Mouse (Mus musculus) ES-E14 (cell line): ENCODE measurements around the gene Zfp36l3. TPM values are rescaled to one million over a fixed set of nuclear protein-coding genes. Genes with fewer than 3 reads are reported as not detected.
A peak's percentile ranks its signal among the peaks of the same experiment; 100 is the strongest.

Experiments used
- DNase-seq: peaks from one replicate; pipeline ENCODE4 v3.0.0-alpha.2; 2013; ENCODE audit warnings: low read depth, low spot score
- H3K27ac ChIP-seq: 2 replicates; pipeline ENCODE4 v1.5.1; 2012; ENCODE audit warnings: low read depth, mild to moderate bottlenecking, low read length, moderate library complexity, mixed read lengths; ENCODE audit not compliant: poor library complexity, insufficient read depth, severe bottlenecking
- H3K36me3 ChIP-seq: 2 replicates; pipeline ENCODE4 v1.6.1; 2012; ENCODE audit warnings: mild to moderate bottlenecking, low read length, moderate library complexity, mixed read lengths; ENCODE audit not compliant: control insufficient read depth, poor library complexity, insufficient read depth, severe bottlenecking
- H3K4me1 ChIP-seq, 2 experiments: fragments of 150-350 bp in 1 of 2; sonication (generic) in 1 of 2; 2 replicates each; pipeline ENCODE4 v1.6.1; 2012; ENCODE audit warnings: low read length in 2 of 2, mild to moderate bottlenecking in 1 of 2, mixed read lengths in 1 of 2; ENCODE audit not compliant: control insufficient read depth in 2 of 2, insufficient read depth in 2 of 2, poor library complexity in 1 of 2
- H3K4me3 ChIP-seq, 2 experiments: fragments of 150-350 bp in 1 of 2; sonication (generic) in 1 of 2; 2 replicates each; pipeline ENCODE4 v1.5.1; 2012; ENCODE audit warnings: low read length in 2 of 2, low read depth in 1 of 2, mild to moderate bottlenecking in 1 of 2, mixed read lengths in 1 of 2; ENCODE audit not compliant: insufficient read depth in 1 of 2, poor library complexity in 1 of 2, severe bottlenecking in 1 of 2
- H3K9ac ChIP-seq: 2 replicates; pipeline ENCODE4 v1.6.1; 2012; ENCODE audit warnings: low read depth, mild to moderate bottlenecking, low read length, mixed read lengths; ENCODE audit not compliant: poor library complexity, insufficient read depth, severe bottlenecking
- H3K9me3 ChIP-seq: fragments of 150-350 bp; sonication (generic); 2 replicates; pipeline ENCODE4 v1.6.1; 2012; ENCODE audit warnings: low read depth, mild to moderate bottlenecking, low read length; ENCODE audit not compliant: control insufficient read depth, insufficient read depth
- CHD2 ChIP-seq: IDR thresholded peaks from 2 replicates; pipeline ENCODE4 v1.6.1; 2014; ENCODE audit warnings: mild to moderate bottlenecking, low read depth, low read length, inconsistent platforms
- HCFC1 ChIP-seq: IDR thresholded peaks from 2 replicates; pipeline ENCODE4 v1.6.1; 2012; ENCODE audit warnings: low read length, inconsistent platforms, borderline replicate concordance; ENCODE audit not compliant: insufficient read depth
- MAFK ChIP-seq: IDR thresholded peaks from 2 replicates; pipeline ENCODE4 v1.6.1; 2014; ENCODE audit warnings: mild to moderate bottlenecking, low read depth, low read length, inconsistent platforms; ENCODE audit not compliant: insufficient read depth
- ZC3H11A ChIP-seq: IDR thresholded peaks from 2 replicates; pipeline ENCODE4 v1.6.1; 2012; ENCODE audit warnings: low read depth, mild to moderate bottlenecking, inconsistent platforms, low read length, borderline replicate concordance
- ZNF384 ChIP-seq: IDR thresholded peaks from 2 replicates; pipeline ENCODE4 v1.6.1; 2012; ENCODE audit warnings: low read depth, low read length, inconsistent platforms
- in situ Hi-C, 2 experiments: fragments of 600-800 bp; cut with MboI; formaldehyde crosslinking; loops; one replicate each; pipeline ENCODE4 v1.15.1; 2025; ENCODE audit warnings: low sequenced_read_pairs in 2 of 2, inconsistent platforms in 1 of 2; ENCODE audit not compliant: unreplicated experiment in 2 of 2
- total RNA-seq: library from RNA; depleted of rRNA; stranded (reverse); fragments of 300-350 nt; gene quantifications from 2 replicates; pipeline ENCODE4 v1.2.3, GENCODE M21; 2012; rRNA removed

Gene Zfp36l3
- total RNA-seq, 1 experiment, result 4.4 TPM

- no peak for TF ChIP-seq HCFC1
- TF ChIP-seq ZC3H11A, result no peak
- no peak for TF ChIP-seq CHD2
- TF ChIP-seq ZNF384, result no peak
- no peak for TF ChIP-seq MAFK
- in situ Hi-C loops, result no loop called here
- DNase-seq, result no peak
- no peak overlapping the region for H3K4me3 ChIP-seq
- H3K9me3 ChIP-seq, result no peaks in the 10 kb centered on the region
- H3K4me1 ChIP-seq, result no peaks in the 10 kb centered on the region
- H3K9ac ChIP-seq, result no peak overlapping the region
- H3K27ac ChIP-seq, result no peak overlapping the region
- no peaks in the 10 kb centered on the region for H3K36me3 ChIP-seq
Measured at GRCm38 (mm10) chrX:53728967-53729366, 47.2 kb downstream of the Zfp36l3 start.

GRCm38 (mm10) chrX:53724596-53724995, 51.6 kb downstream of the Zfp36l3 start, which contains the start of gene 4930502E18Rik:
TSS of gene 4930502E18Rik (plus strand) at chrX:53724826.
- no peak for DNase-seq
- no peaks in the 10 kb centered on the region for H3K36me3 ChIP-seq
- in situ Hi-C loops, result no loop called here
- H3K9ac ChIP-seq, result no peak within 1 kb of the TSS
- H3K4me1 ChIP-seq, result no peaks in the 10 kb centered on the region
- peak within 1 kb of the TSS in 1 of 2 experiments; percentile 12; a peak in 1 of 4 replicates for H3K4me3 ChIP-seq
- no peak within 1 kb of the TSS for H3K27ac ChIP-seq
- H3K9me3 ChIP-seq, result no peaks in the 10 kb centered on the region
- TF ChIP-seq CHD2, result no peak
- TF ChIP-seq ZNF384, result peak; percentile 80; the same call in 1 of the 2 replicates

Other genes starting within 250 kb of the Zfp36l3 start
- gene Rtl8c, start 168.4 kb downstream of the Zfp36l3 start, total RNA-seq, result 1.7 TPM in 1 of 2 replicates, not detected in the other
- gene Gm14597, start 167.4 kb downstream of the Zfp36l3 start, total RNA-seq, result not detected in 2 replicates
- 4.9 and 11.9 TPM in 2 replicates for gene Rtl8a, start 132.7 kb downstream of the Zfp36l3 start, total RNA-seq
- gene Rtl8b, start 106.0 kb downstream of the Zfp36l3 start, total RNA-seq, result 6.5 and 11.7 TPM in 2 replicates
- gene 4930502E18Rik, start 51.6 kb downstream of the Zfp36l3 start, total RNA-seq, result 2.2 and 4.4 TPM in 2 replicates
- gene 1700013H16Rik, start 18.6 kb downstream of the Zfp36l3 start, total RNA-seq, result 0.26 and 10.1 TPM in 2 replicates
- 0.45 TPM in 1 of 2 replicates, not detected in the other for gene Xlr, start 21.3 kb upstream of the Zfp36l3 start, total RNA-seq